Mouse (Mus musculus): ENCODE measurements around the gene Fbxl16. TPM values are rescaled to one million over a fixed set of nuclear protein-coding genes. Genes with fewer than 3 reads are reported as not detected.

Fbxl16 gene
- polyA plus RNA-seq, 1 experiment from 2014 or later: 0.75 TPM

DNA sequence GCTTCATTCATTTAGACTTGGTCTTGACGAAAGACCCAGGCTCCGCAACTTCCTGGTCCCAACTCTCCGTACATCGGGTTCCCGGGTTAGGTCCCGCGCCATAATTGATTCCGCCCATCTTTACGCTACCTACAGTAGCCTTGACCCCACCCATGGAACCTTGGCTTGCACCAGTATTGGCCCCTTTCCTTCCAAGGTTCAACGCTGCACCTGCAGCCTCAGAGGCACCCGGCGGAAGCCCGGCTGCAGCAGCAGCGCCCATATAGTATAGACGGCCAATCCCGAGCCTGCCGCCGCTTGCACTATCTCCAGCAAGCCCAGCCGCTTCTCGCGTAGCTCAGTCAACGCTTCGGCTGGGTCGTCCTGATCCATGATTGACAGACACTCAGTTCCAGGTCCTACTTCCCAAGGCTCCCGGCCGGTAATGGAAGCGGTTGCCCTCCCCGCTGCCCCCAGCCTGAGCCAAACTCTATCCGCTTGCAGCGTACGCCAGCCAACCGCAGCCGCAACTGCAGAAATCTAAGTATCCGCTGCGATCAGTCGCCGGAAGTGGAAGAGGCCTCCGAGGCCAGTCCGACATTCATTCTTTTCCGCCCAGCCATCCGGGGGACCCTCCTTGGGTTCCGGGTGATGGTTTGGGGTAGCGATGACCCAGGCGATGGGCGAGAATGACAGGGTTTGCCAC lies 16.9 kb upstream of the Fbxl16 start:
- peak overlapping the region; percentile 95 for H3K27ac ChIP-seq (ENCODE audit: low read length)
- H3K36me3 ChIP-seq (ENCODE audit: control insufficient read depth, insufficient read depth): no peaks in the 10 kb centered on the region
- peak overlapping the region; percentile 96 for H3K4me2 ChIP-seq (ENCODE audit: low read depth, low read length)
- WGBS: under 1% methylated on average over 45 of the region's 45 CpGs
- peak overlapping the region; percentile 91 for H3K4me3 ChIP-seq (ENCODE audit: low read length)
- ATAC-seq (replicated peaks; ENCODE audit: extremely low read depth, insufficient read depth, low FRiP score): peak; percentile 59
- peak overlapping the region; percentile 91 for H3K9ac ChIP-seq (ENCODE audit: low read length)
- no peaks in the 10 kb centered on the region for H3K27me3 ChIP-seq (ENCODE audit: control insufficient read depth, insufficient read depth, low read length)
- no peaks in the 10 kb centered on the region for H3K9me3 ChIP-seq (replicated peaks; ENCODE audit: control insufficient read depth, low read length)
- H3K4me1 ChIP-seq (ENCODE audit: control insufficient read depth, insufficient read depth, low read length): peaks cover 27% of the 10 kb centered on the region

GRCm38 (mm10) chr17:25792615-25793014 lies 16.3 kb upstream of the Fbxl16 start, which contains the start of gene Fam173a:
Gene Fam173a (minus strand): TSS chr17:25792901.
- H3K4me3 ChIP-seq (ENCODE audit: low read length): peak within 1 kb of the TSS; percentile 91
- peak within 1 kb of the TSS; percentile 91 for H3K9ac ChIP-seq (ENCODE audit: low read length)
- ATAC-seq (replicated peaks; ENCODE audit: extremely low read depth, insufficient read depth, low FRiP score): peak; percentile 76
- peaks cover 31% of the 10 kb centered on the region for H3K4me1 ChIP-seq (ENCODE audit: control insufficient read depth, insufficient read depth, low read length)
- H3K4me2 ChIP-seq (ENCODE audit: low read depth, low read length): peak within 1 kb of the TSS; percentile 96
- no peaks in the 10 kb centered on the region for H3K27me3 ChIP-seq (ENCODE audit: control insufficient read depth, insufficient read depth, low read length)
- H3K27ac ChIP-seq (ENCODE audit: low read length): peak within 1 kb of the TSS; percentile 95
- H3K36me3 ChIP-seq (ENCODE audit: control insufficient read depth, insufficient read depth): no peaks in the 10 kb centered on the region
- under 1% methylated on average over 14 of the region's 14 CpGs for WGBS
- H3K9me3 ChIP-seq (replicated peaks; ENCODE audit: control insufficient read depth, low read length): no peaks in the 10 kb centered on the region

DNA sequence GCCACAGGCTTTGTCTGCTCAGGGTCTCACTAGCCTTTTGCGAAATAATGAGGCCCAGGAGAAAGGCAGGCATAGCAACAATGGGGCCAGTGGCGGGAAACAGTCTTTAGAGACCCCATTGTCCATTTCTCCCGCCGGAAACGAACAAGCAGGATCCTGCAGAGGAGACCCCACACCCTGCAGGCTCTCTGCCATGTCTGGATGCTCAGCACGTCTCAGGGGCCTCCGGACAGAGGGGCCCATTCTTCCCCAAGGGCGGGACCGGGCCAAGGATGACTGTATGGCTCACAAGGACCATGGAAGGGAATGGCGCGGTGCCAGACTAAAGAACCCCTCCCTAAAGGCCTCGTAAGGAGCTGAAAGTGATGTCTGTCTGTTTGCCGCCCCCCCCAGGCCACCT lies 14.7 kb upstream of the Fbxl16 start:
- Histone ChIP-seq H3K4me3 (ENCODE audit: low read length) (no peak overlapping the region), H3K36me3 (ENCODE audit: control insufficient read depth, insufficient read depth) (no peaks in the 10 kb centered on the region), H3K27me3 (ENCODE audit: control insufficient read depth, insufficient read depth, low read length) (no peaks in the 10 kb centered on the region), H3K27ac (ENCODE audit: low read length) (0 out of 2 replicates have a peak overlapping the region, but pooled peaks have one; percentile 6), H3K9ac (ENCODE audit: low read length) (no peak overlapping the region), H3K4me2 (ENCODE audit: low read depth, low read length) (no peak overlapping the region), H3K4me1 (ENCODE audit: control insufficient read depth, insufficient read depth, low read length) (peaks cover 31% of the 10 kb centered on the region), H3K9me3 (replicated peaks; ENCODE audit: control insufficient read depth, low read length) (no peaks in the 10 kb centered on the region)
- no peak for ATAC-seq (replicated peaks; ENCODE audit: extremely low read depth, insufficient read depth, low FRiP score)
- 76% methylated on average over 13 of the region's 13 CpGs for WGBS

DNA sequence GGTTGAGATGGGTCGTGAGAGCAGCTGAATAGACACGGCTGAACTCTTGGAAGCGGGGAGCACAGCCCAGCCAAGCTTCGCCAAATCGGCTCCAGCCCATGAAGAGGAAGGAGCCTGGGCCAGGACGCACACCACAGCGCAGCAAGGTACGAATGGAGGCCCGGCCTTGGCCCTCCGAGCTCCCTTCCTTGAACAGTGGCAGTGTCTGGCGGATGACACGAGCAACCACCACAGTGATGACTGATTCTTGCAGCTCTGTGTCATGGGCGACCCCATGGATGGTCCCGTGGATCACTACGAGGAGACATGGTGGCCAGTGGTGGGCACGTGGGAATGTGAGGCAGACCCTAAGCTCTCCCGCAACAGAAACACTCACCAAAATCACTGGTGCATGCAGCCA lies 13.9 kb upstream of the Fbxl16 start:
- no peak for ATAC-seq (replicated peaks; ENCODE audit: extremely low read depth, insufficient read depth, low FRiP score)
- 85% methylated on average over 17 of the region's 17 CpGs for WGBS
- no peak overlapping the region for H3K27ac ChIP-seq (ENCODE audit: low read length)
- no peaks in the 10 kb centered on the region for H3K27me3 ChIP-seq (ENCODE audit: control insufficient read depth, insufficient read depth, low read length)
- no peaks in the 10 kb centered on the region for H3K9me3 ChIP-seq (replicated peaks; ENCODE audit: control insufficient read depth, low read length)
- H3K4me3 ChIP-seq (ENCODE audit: low read length): no peak overlapping the region
- no peak overlapping the region for H3K9ac ChIP-seq (ENCODE audit: low read length)
- H3K4me1 ChIP-seq (ENCODE audit: control insufficient read depth, insufficient read depth, low read length): peaks cover 31% of the 10 kb centered on the region
- no peaks in the 10 kb centered on the region for H3K36me3 ChIP-seq (ENCODE audit: control insufficient read depth, insufficient read depth)
- no peak overlapping the region for H3K4me2 ChIP-seq (ENCODE audit: low read depth, low read length)

DNA sequence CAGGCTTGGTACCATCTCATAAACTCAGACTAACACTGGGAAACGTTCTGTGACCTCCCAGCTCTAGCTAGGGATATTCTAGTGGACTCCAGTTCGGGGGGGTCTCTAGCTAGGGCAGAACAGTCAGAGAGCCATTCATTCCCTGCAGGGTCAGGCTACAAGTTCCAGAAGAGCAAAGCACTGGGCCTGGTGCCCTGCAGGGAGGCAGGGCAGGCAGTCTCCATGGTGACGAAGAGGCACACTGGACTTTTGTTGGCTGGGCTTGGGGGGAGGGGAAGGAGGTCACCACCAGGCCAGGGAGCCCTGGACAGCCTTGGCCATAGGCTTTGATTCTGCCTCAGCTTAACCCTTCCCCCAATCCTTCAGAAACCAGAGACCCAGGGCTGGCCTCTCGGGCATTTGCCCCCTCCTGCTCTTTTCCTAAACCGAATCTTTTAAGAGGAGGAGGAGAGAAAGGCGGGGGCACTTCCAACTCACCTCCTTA lies 13.2 kb upstream of the Fbxl16 start, which contains the start of gene AC134908.4:
Gene AC134908.4, minus strand, starts transcription at position 51 of the 484 bp plus-strand sequence.
- no peaks in the 10 kb centered on the region for H3K36me3 ChIP-seq (ENCODE audit: control insufficient read depth, insufficient read depth)
- no peak for ATAC-seq (replicated peaks; ENCODE audit: extremely low read depth, insufficient read depth, low FRiP score)
- peak within 1 kb of the TSS; percentile 92 for H3K4me3 ChIP-seq (ENCODE audit: low read length)
- peaks cover 31% of the 10 kb centered on the region for H3K4me1 ChIP-seq (ENCODE audit: control insufficient read depth, insufficient read depth, low read length)
- H3K27me3 ChIP-seq (ENCODE audit: control insufficient read depth, insufficient read depth, low read length): no peaks in the 10 kb centered on the region
- H3K9ac ChIP-seq (ENCODE audit: low read length): peak within 1 kb of the TSS; percentile 84
- H3K4me2 ChIP-seq (ENCODE audit: low read depth, low read length): peak within 1 kb of the TSS; percentile 93
- H3K9me3 ChIP-seq (replicated peaks; ENCODE audit: control insufficient read depth, low read length): no peaks in the 10 kb centered on the region
- H3K27ac ChIP-seq (ENCODE audit: low read length): no peak within 1 kb of the TSS; the same call in 1 of the 2 replicates
- 32% methylated on average over 6 of the region's 6 CpGs for WGBS

DNA sequence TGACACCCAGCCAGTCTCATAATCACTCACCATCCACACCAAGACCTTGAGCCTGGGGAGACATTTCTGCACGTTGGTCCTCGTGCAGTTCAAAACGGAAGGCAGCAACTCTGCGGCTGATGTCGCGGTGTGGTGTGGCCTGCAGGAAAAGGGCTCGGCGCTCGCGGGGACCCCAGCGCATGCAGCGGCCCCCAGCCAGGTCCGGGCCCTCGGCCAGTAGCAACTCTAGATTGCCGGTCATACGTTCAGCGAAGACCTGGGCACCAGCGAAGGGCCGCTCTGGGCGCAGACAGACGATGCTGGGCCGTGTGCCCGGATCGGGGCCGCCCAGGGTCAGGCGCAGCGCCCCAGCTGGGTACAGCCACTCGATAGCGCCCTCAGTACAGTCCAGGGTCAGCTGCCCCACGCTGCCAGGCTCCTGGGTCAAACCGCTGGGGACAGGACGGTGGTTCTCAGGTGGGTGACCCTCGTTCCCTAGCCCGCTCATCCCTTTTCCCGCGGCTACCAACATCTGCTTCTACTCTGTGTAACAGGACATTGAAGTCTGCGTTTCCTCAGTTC lies 12.6 kb upstream of the Fbxl16 start:
- Histone ChIP-seq H3K4me2 (ENCODE audit: low read depth, low read length) (peak overlapping the region; percentile 93), H3K27ac (ENCODE audit: low read length) (no peak overlapping the region; the same call in 1 of the 2 replicates), H3K9ac (ENCODE audit: low read length) (peak overlapping the region; percentile 84), H3K4me3 (ENCODE audit: low read length) (peak overlapping the region; percentile 92), H3K36me3 (ENCODE audit: control insufficient read depth, insufficient read depth) (no peaks in the 10 kb centered on the region), H3K4me1 (ENCODE audit: control insufficient read depth, insufficient read depth, low read length) (peaks cover 25% of the 10 kb centered on the region), H3K27me3 (ENCODE audit: control insufficient read depth, insufficient read depth, low read length) (no peaks in the 10 kb centered on the region), H3K9me3 (replicated peaks; ENCODE audit: control insufficient read depth, low read length) (no peaks in the 10 kb centered on the region)
- 3% methylated on average over 37 of the region's 37 CpGs for whole genome bisulfite sequencing
- no peak for ATAC-seq (replicated peaks; ENCODE audit: extremely low read depth, insufficient read depth, low FRiP score)

DNA sequence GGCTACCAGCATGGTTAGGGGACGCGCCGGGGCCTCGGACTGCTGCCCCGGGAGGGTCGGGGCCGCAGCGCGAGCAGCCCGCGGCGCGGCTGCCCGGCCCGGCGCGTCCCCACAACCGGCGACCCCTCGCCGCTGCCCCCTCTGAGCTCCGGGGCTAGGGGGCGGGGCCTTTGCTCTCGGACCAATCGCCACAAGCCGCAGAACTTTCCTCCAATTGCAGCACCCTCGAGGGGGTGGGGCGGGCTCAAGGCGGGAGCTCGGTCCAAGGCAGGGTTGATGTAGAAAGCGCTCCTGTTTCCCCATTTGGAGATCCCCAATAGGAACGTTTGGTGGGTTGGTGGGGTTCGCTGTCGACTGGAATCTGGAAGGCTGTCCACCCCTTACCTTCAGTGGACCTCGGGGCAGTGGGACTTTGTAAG lies 11.9 kb upstream of the Fbxl16 start, which contains the start of gene Metrn:
Gene Metrn, minus strand, starts transcription at position 186 of the 419 bp plus-strand sequence.
- 0% methylated on average over 35 of the region's 35 CpGs for WGBS
- H3K9ac ChIP-seq (ENCODE audit: low read length): peak within 1 kb of the TSS; percentile 84
- peaks cover 21% of the 10 kb centered on the region for H3K4me1 ChIP-seq (ENCODE audit: control insufficient read depth, insufficient read depth, low read length)
- H3K4me3 ChIP-seq (ENCODE audit: low read length): peak within 1 kb of the TSS; percentile 92
- H3K27me3 ChIP-seq (ENCODE audit: control insufficient read depth, insufficient read depth, low read length): no peaks in the 10 kb centered on the region
- ATAC-seq (replicated peaks; ENCODE audit: extremely low read depth, insufficient read depth, low FRiP score): peak; percentile 85
- H3K9me3 ChIP-seq (replicated peaks; ENCODE audit: control insufficient read depth, low read length): no peaks in the 10 kb centered on the region
- no peaks in the 10 kb centered on the region for H3K36me3 ChIP-seq (ENCODE audit: control insufficient read depth, insufficient read depth)
- H3K4me2 ChIP-seq (ENCODE audit: low read depth, low read length): peak within 1 kb of the TSS; percentile 93
- no peak within 1 kb of the TSS; the same call in 1 of the 2 replicates for H3K27ac ChIP-seq (ENCODE audit: low read length)

DNA sequence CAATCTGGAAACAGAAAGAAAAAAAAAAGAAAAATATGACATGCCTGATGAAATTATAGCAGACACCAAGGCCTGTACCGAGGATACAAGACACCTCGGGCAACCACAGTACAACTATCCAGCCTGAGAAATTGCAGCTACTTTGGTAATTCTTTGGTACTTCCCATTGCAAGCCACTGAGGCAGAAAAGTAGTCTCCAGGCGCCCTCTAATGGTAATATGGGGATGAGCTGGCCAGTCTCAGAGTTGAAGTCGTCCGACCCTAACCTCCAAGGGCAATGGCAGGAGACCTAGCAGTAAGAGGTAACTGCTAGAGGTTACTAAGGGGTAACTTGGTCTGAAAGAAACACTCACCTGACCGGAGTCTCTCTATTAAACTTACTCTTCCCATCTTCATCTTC lies 7.9 kb upstream of the Fbxl16 start:
- Histone ChIP-seq H3K9me3 (replicated peaks; ENCODE audit: control insufficient read depth, low read length) (no peaks in the 10 kb centered on the region), H3K4me2 (ENCODE audit: low read depth, low read length) (no peak overlapping the region), H3K36me3 (ENCODE audit: control insufficient read depth, insufficient read depth) (no peaks in the 10 kb centered on the region), H3K9ac (ENCODE audit: low read length) (no peak overlapping the region), H3K4me3 (ENCODE audit: low read length) (no peak overlapping the region), H3K4me1 (ENCODE audit: control insufficient read depth, insufficient read depth, low read length) (peaks cover 17% of the 10 kb centered on the region), H3K27me3 (ENCODE audit: control insufficient read depth, insufficient read depth, low read length) (peaks cover 3% of the 10 kb centered on the region; the same call in 1 of the 2 replicates), H3K27ac (ENCODE audit: low read length) (no peak overlapping the region)
- ATAC-seq (replicated peaks; ENCODE audit: extremely low read depth, insufficient read depth, low FRiP score): no peak
- 6% methylated on average over 6 of the region's 6 CpGs for WGBS

Data from heart, embryonic 16.5 days (tissue).